Mouse (Mus musculus): ENCODE measurements around the gene Adam17. TPM values are rescaled to one million over a fixed set of nuclear protein-coding genes. Genes with fewer than 3 reads are reported as not detected.
"Not testable (repeated sequence)": the region's sequence is repeated elsewhere in the genome, so short reads cannot be mapped to it uniquely, and the experiment has no call there.

The Adam17 gene
- polyA plus RNA-seq, 2 experiments = 34.7 to 40.7 TPM

- DNase-seq (ENCODE audit: low spot score) (no peak), ATAC-seq (ENCODE audit: low FRiP score, low read depth) (no peak)
- H3K27me3 ChIP-seq (ENCODE audit: control insufficient read depth, insufficient read depth, low read length) = no peaks in the 10 kb centered on the region
- WGBS = 91% methylated on average over 2 of the region's 2 CpGs
- H3K4me3 ChIP-seq (replicated peaks; ENCODE audit: low read length) = no peak overlapping the region
- no peak overlapping the region for H3K4me2 ChIP-seq (replicated peaks; ENCODE audit: low read depth, low read length, severe bottlenecking)
- peaks cover 31% of the 10 kb centered on the region for H3K36me3 ChIP-seq (ENCODE audit: control insufficient read depth, insufficient read depth, low read length)
- no peak overlapping the region for H3K9ac ChIP-seq (ENCODE audit: low read depth, low read length, severe bottlenecking)
- H3K4me1 ChIP-seq (ENCODE audit: control insufficient read depth, insufficient read depth, low read length) = no peaks in the 10 kb centered on the region
- no peaks in the 10 kb centered on the region for H3K9me3 ChIP-seq (ENCODE audit: control insufficient read depth, low read length)
- no peak for TF ChIP-seq POLR2A (IDR thresholded peaks at IDR 0.05; ENCODE audit: borderline replicate concordance, extremely low read depth, insufficient read depth, insufficient read length)
- no peak overlapping the region for H3K27ac ChIP-seq (replicated peaks; ENCODE audit: low read depth, low read length)
These were observed 12.8 kb upstream of the Adam17 start for GRCm38 (mm10) chr12:21386201-21386600.

- H3K4me2 ChIP-seq (replicated peaks; ENCODE audit: low read depth, low read length, severe bottlenecking); H3K9me3 ChIP-seq (ENCODE audit: control insufficient read depth, low read length); H3K4me1 ChIP-seq (ENCODE audit: control insufficient read depth, insufficient read depth, low read length); DNase-seq (ENCODE audit: low spot score); H3K27me3 ChIP-seq (ENCODE audit: control insufficient read depth, insufficient read depth, low read length); H3K9ac ChIP-seq (ENCODE audit: low read depth, low read length, severe bottlenecking); H3K27ac ChIP-seq (replicated peaks; ENCODE audit: low read depth, low read length); ATAC-seq (ENCODE audit: low FRiP score, low read depth); H3K36me3 ChIP-seq (ENCODE audit: control insufficient read depth, insufficient read depth, low read length); H3K4me3 ChIP-seq (replicated peaks; ENCODE audit: low read length): not testable (repeated sequence)
- 71% methylated on average over 6 of the region's 6 CpGs for WGBS
These were observed 5.4 kb upstream of the Adam17 start for GRCm38 (mm10) chr12:21378765-21379346.

- ATAC-seq (ENCODE audit: low FRiP score, low read depth) = no peak
- TF ChIP-seq POLR2A (IDR thresholded peaks at IDR 0.05; ENCODE audit: borderline replicate concordance, extremely low read depth, insufficient read depth, insufficient read length) = no peak
- no peak overlapping the region for H3K4me3 ChIP-seq (replicated peaks; ENCODE audit: low read length)
- H3K36me3 ChIP-seq (ENCODE audit: control insufficient read depth, insufficient read depth, low read length) = no peaks in the 10 kb centered on the region
- H3K4me1 ChIP-seq (ENCODE audit: control insufficient read depth, insufficient read depth, low read length) = no peaks in the 10 kb centered on the region
- no peaks in the 10 kb centered on the region for H3K27me3 ChIP-seq (ENCODE audit: control insufficient read depth, insufficient read depth, low read length)
- no peak for DNase-seq (ENCODE audit: low spot score)
- WGBS = 27% methylated on average over 3 of the region's 3 CpGs
- H3K4me2 ChIP-seq (replicated peaks; ENCODE audit: low read depth, low read length, severe bottlenecking) = no peak overlapping the region
- H3K9ac ChIP-seq (ENCODE audit: low read depth, low read length, severe bottlenecking) = no peak overlapping the region
- no peak overlapping the region for H3K27ac ChIP-seq (replicated peaks; ENCODE audit: low read depth, low read length)
- H3K9me3 ChIP-seq (ENCODE audit: control insufficient read depth, low read length) = no peaks in the 10 kb centered on the region
These were observed 2.1 kb upstream of the Adam17 start for GRCm38 (mm10) chr12:21375376-21376157.

GRCm38 (mm10) chr12:21373820-21374475 lies 516 bp upstream of the Adam17 start:
- Histone ChIP-seq H3K4me1 (ENCODE audit: control insufficient read depth, insufficient read depth, low read length) (no peaks in the 10 kb centered on the region), H3K36me3 (ENCODE audit: control insufficient read depth, insufficient read depth, low read length) (no peaks in the 10 kb centered on the region), H3K27me3 (ENCODE audit: control insufficient read depth, insufficient read depth, low read length) (no peaks in the 10 kb centered on the region), H3K9me3 (ENCODE audit: control insufficient read depth, low read length) (no peaks in the 10 kb centered on the region), H3K27ac (replicated peaks; ENCODE audit: low read depth, low read length) (peak overlapping the region; percentile 94), H3K4me2 (replicated peaks; ENCODE audit: low read depth, low read length, severe bottlenecking) (peak overlapping the region; percentile 57), H3K9ac (ENCODE audit: low read depth, low read length, severe bottlenecking) (peak overlapping the region; percentile 86), H3K4me3 (replicated peaks; ENCODE audit: low read length) (peak overlapping the region; percentile 73)
- 4% methylated on average over 22 of the region's 24 CpGs for WGBS
- ATAC-seq (ENCODE audit: low FRiP score, low read depth) = peak; percentile 60
- peak; percentile 40 for DNase-seq (ENCODE audit: low spot score)
- TF ChIP-seq POLR2A (IDR thresholded peaks at IDR 0.05; ENCODE audit: borderline replicate concordance, extremely low read depth, insufficient read depth, insufficient read length) = no peak

GRCm38 (mm10) chr12:21370035-21370611 lies 3.3 kb downstream of the Adam17 start:
- H3K9me3 ChIP-seq (ENCODE audit: control insufficient read depth, low read length) = no peaks in the 10 kb centered on the region
- no peak overlapping the region for H3K9ac ChIP-seq (ENCODE audit: low read depth, low read length, severe bottlenecking)
- H3K4me1 ChIP-seq (ENCODE audit: control insufficient read depth, insufficient read depth, low read length) = no peaks in the 10 kb centered on the region
- H3K27me3 ChIP-seq (ENCODE audit: control insufficient read depth, insufficient read depth, low read length) = no peaks in the 10 kb centered on the region
- no peak overlapping the region for H3K27ac ChIP-seq (replicated peaks; ENCODE audit: low read depth, low read length)
- WGBS = 95% methylated on average over 1 of the region's 1 CpGs
- H3K36me3 ChIP-seq (ENCODE audit: control insufficient read depth, insufficient read depth, low read length) = no peaks in the 10 kb centered on the region
- DNase-seq (ENCODE audit: low spot score) = no peak
- H3K4me3 ChIP-seq (replicated peaks; ENCODE audit: low read length) = no peak overlapping the region
- TF ChIP-seq POLR2A (IDR thresholded peaks at IDR 0.05; ENCODE audit: borderline replicate concordance, extremely low read depth, insufficient read depth, insufficient read length) = no peak
- H3K4me2 ChIP-seq (replicated peaks; ENCODE audit: low read depth, low read length, severe bottlenecking) = no peak overlapping the region
- no peak for ATAC-seq (ENCODE audit: low FRiP score, low read depth)

Measured in limb, embryonic 14.5 days (tissue).